Mouse (Mus musculus): ENCODE results near the gene Vmn1r6. TPM values are rescaled to one million over a fixed set of nuclear protein-coding genes. Genes with fewer than 3 reads are reported as not detected.
"Not testable (repeated sequence)": the region's sequence is repeated elsewhere in the genome, so short reads cannot be mapped to it uniquely, and the experiment has no call there.

Vmn1r6 gene
- polyA plus RNA-seq (2014; fragmentation: Nextera tagmentation; extraction: Ambion mirVana): not detected in 2 replicates

DNA sequence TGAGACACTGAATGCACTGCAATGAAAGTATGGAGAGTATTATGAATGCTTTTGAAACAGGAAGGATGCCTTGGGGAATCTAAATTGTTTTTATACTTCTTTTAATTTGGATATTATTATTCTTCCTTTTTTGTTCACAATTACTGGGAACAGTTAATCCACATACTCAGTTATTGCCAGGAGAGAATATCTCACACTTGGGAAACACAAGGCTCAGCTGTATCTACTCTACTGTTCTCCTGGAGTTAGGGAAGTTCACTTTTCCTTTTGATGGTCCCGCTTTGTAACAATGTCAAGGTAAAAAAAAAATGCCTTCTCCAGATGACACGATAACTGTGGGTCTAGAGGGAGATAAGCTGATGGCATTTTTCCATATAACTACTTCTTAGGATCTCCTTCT is at the start of gene Vmn1r6:
Gene Vmn1r6, plus strand, starts transcription at position 301 of the 400 bp plus-strand sequence.
- H3K27ac ChIP-seq (ENCODE audit: low read depth, low read length): no peak within 1 kb of the TSS
- H3K4me2 ChIP-seq (ENCODE audit: low read depth, low read length, severe bottlenecking): no peak within 1 kb of the TSS
- 91% methylated on average over 2 of the region's 2 CpGs for WGBS
- no peaks in the 10 kb centered on the region for H3K27me3 ChIP-seq (ENCODE audit: control insufficient read depth, insufficient read depth, low read length)
- no peak within 1 kb of the TSS for H3K4me3 ChIP-seq (ENCODE audit: low read depth, low read length)
- H3K9ac ChIP-seq (ENCODE audit: low read length): no peak within 1 kb of the TSS
- H3K9me3 ChIP-seq (ENCODE audit: control insufficient read depth, low read length): no peaks in the 10 kb centered on the region
- H3K4me1 ChIP-seq (replicated peaks; ENCODE audit: control insufficient read depth, insufficient read depth, low read length): no peaks in the 10 kb centered on the region
- no peak for ATAC-seq (replicated peaks; ENCODE audit: low FRiP score)
- no peak for DNase-seq (ENCODE audit: low spot score)
- no peaks in the 10 kb centered on the region for H3K36me3 ChIP-seq (ENCODE audit: control insufficient read depth, insufficient read depth, low read length)

DNA sequence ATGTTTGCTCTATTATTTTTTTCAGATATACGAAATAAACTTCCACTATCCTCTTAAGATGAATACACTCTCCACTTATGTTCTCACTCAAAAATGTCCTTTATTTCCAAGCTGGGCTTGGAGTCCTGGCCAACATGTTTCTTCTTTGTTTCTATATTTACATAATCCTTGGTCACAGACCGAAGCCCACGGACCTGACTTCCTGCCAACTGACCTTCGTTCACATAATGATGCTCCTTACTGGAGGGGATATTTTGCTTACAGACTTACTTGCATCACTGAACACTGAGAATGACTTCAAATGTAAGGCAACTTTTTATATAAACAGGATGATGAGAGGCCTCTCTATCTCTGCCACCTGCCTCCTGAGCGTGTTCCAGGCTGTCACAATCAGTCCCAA is 40.6 kb upstream of the Vmn1r6 start:
- Histone ChIP-seq H3K9me3 (ENCODE audit: control insufficient read depth, low read length) (no peaks in the 10 kb centered on the region), H3K36me3 (ENCODE audit: control insufficient read depth, insufficient read depth, low read length) (no peaks in the 10 kb centered on the region), H3K4me3 (ENCODE audit: low read depth, low read length) (no peak overlapping the region), H3K4me2 (ENCODE audit: low read depth, low read length, severe bottlenecking) (no peak overlapping the region), H3K27me3 (ENCODE audit: control insufficient read depth, insufficient read depth, low read length) (no peaks in the 10 kb centered on the region), H3K4me1 (replicated peaks; ENCODE audit: control insufficient read depth, insufficient read depth, low read length) (no peaks in the 10 kb centered on the region), H3K9ac (ENCODE audit: low read length) (no peak overlapping the region), H3K27ac (ENCODE audit: low read depth, low read length) (no peak overlapping the region)
- WGBS: 87% methylated on average over 5 of the region's 5 CpGs
- ATAC-seq (replicated peaks; ENCODE audit: low FRiP score) (no peak), DNase-seq (ENCODE audit: low spot score) (no peak)

DNA sequence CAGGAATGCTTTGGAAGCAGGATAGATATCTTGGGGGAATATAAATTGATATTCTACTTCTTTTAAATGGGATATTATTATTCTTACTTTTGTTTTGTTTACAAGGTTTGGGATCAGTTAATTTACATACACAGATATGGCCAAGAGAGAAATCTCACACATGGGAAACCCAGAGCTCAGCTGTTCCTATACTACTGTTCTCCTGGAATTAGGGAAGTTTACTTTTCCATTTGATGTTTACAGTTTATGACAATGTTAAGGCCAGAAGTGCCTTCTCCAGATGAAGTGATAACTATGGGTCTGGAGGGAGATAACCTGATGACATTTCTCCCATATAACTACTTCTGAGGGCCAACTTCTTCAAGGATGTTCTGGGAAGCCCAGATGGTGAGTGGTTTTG is 27.1 kb upstream of the Vmn1r6 start, which contains the start of gene Vmn1r5:
Gene Vmn1r5, plus strand, starts transcription at position 301 of the 400 bp plus-strand sequence.
- H3K4me1 ChIP-seq (replicated peaks; ENCODE audit: control insufficient read depth, insufficient read depth, low read length): no peaks in the 10 kb centered on the region
- H3K4me2 ChIP-seq (ENCODE audit: low read depth, low read length, severe bottlenecking): no peak within 1 kb of the TSS
- H3K27ac ChIP-seq (ENCODE audit: low read depth, low read length): no peak within 1 kb of the TSS
- no peak within 1 kb of the TSS for H3K9ac ChIP-seq (ENCODE audit: low read length)
- no peaks in the 10 kb centered on the region for H3K27me3 ChIP-seq (ENCODE audit: control insufficient read depth, insufficient read depth, low read length)
- no peaks in the 10 kb centered on the region for H3K9me3 ChIP-seq (ENCODE audit: control insufficient read depth, low read length)
- H3K4me3 ChIP-seq (ENCODE audit: low read depth, low read length): no peak within 1 kb of the TSS
- ATAC-seq (replicated peaks; ENCODE audit: low FRiP score) (no peak), DNase-seq (ENCODE audit: low spot score) (no peak)
- no peaks in the 10 kb centered on the region for H3K36me3 ChIP-seq (ENCODE audit: control insufficient read depth, insufficient read depth, low read length)

DNA sequence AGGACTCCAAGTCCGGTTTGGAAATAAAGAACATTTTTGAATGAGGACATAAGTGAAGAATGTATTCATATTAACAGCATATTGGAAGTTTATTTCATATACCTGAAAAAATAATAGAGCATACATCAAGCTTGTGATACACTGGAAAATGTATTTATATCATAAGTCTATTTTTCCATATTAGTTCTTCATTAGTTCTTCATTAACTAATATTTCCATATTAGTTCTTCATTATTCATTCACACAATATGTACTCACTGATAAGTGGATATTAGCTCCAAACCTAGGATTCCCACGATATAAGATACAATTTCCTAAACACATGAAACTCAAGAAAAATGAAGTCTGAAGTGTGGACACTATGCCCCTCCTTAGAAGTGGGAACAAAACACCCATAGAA is 28.2 kb downstream of the Vmn1r6 start, which contains the start of gene Vmn1r7:
Gene Vmn1r7, minus strand, starts transcription at position 101 of the 400 bp plus-strand sequence.
- not testable (repeated sequence) for ATAC-seq (replicated peaks; ENCODE audit: low FRiP score); H3K4me3 ChIP-seq (ENCODE audit: low read depth, low read length); H3K27me3 ChIP-seq (ENCODE audit: control insufficient read depth, insufficient read depth, low read length); H3K4me1 ChIP-seq (replicated peaks; ENCODE audit: control insufficient read depth, insufficient read depth, low read length); H3K27ac ChIP-seq (ENCODE audit: low read depth, low read length); H3K36me3 ChIP-seq (ENCODE audit: control insufficient read depth, insufficient read depth, low read length); H3K4me2 ChIP-seq (ENCODE audit: low read depth, low read length, severe bottlenecking); H3K9ac ChIP-seq (ENCODE audit: low read length); H3K9me3 ChIP-seq (ENCODE audit: control insufficient read depth, low read length); DNase-seq (ENCODE audit: low spot score)
- 91% methylated on average over 2 of the region's 2 CpGs for WGBS

DNA sequence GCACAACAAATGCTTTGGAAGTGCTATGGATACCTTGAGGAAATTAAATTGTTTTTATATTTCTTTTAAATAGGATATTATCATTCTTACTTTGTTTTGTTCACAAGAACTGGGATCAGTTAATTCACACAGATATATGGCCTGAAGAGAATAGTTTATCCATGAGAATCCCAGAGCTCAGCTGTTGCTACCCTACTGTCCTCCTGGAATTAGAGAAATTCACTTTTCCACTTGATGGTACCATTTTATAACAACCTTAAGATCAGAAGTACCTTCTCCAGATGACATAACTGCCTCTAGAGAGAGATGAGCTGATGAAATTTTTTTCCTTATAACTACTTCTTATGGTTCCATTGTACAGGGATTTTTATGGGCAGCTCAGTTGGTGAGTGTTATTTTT is 34.9 kb downstream of the Vmn1r6 start, which contains the start of gene Vmn1r8:
Gene Vmn1r8, plus strand, starts transcription at position 301 of the 400 bp plus-strand sequence.
- Histone ChIP-seq H3K27me3 (ENCODE audit: control insufficient read depth, insufficient read depth, low read length) (no peaks in the 10 kb centered on the region), H3K27ac (ENCODE audit: low read depth, low read length) (no peak within 1 kb of the TSS), H3K9ac (ENCODE audit: low read length) (no peak within 1 kb of the TSS), H3K36me3 (ENCODE audit: control insufficient read depth, insufficient read depth, low read length) (no peaks in the 10 kb centered on the region), H3K4me1 (replicated peaks; ENCODE audit: control insufficient read depth, insufficient read depth, low read length) (no peaks in the 10 kb centered on the region), H3K9me3 (ENCODE audit: control insufficient read depth, low read length) (no peaks in the 10 kb centered on the region), H3K4me2 (ENCODE audit: low read depth, low read length, severe bottlenecking) (no peak within 1 kb of the TSS), H3K4me3 (ENCODE audit: low read depth, low read length) (no peak within 1 kb of the TSS)
- ATAC-seq (replicated peaks; ENCODE audit: low FRiP score): no peak
- DNase-seq (ENCODE audit: low spot score): no peak

DNA sequence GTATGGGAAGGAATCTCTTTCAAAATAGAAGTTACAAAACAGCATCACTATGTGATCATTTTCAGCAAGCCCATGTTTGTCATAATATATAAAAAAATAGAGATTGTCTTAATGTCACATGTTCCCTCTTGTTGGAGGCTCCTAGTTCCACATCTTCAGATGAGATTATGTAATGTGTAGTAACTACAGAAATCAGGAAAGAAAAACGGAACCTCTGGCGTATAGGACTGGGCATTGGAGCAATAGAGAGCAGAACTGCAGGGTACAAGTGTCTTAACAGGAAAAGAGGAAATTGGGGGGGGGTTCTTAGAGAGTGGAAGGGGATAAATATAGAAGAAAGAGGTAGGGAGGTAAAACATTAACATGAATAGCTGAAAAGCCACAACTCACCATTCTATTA is 37.6 kb downstream of the Vmn1r6 start:
- ATAC-seq (replicated peaks; ENCODE audit: low FRiP score) (no peak), DNase-seq (ENCODE audit: low spot score) (no peak)
- no peak overlapping the region for H3K9ac ChIP-seq (ENCODE audit: low read length)
- no peak overlapping the region for H3K27ac ChIP-seq (ENCODE audit: low read depth, low read length)
- no peaks in the 10 kb centered on the region for H3K27me3 ChIP-seq (ENCODE audit: control insufficient read depth, insufficient read depth, low read length)
- no peaks in the 10 kb centered on the region for H3K9me3 ChIP-seq (ENCODE audit: control insufficient read depth, low read length)
- H3K4me1 ChIP-seq (replicated peaks; ENCODE audit: control insufficient read depth, insufficient read depth, low read length): no peaks in the 10 kb centered on the region
- no peak overlapping the region for H3K4me3 ChIP-seq (ENCODE audit: low read depth, low read length)
- 93% methylated on average over 2 of the region's 2 CpGs for WGBS
- no peaks in the 10 kb centered on the region for H3K36me3 ChIP-seq (ENCODE audit: control insufficient read depth, insufficient read depth, low read length)
- no peak overlapping the region for H3K4me2 ChIP-seq (ENCODE audit: low read depth, low read length, severe bottlenecking)

Other genes with a start within 250 kb of the Vmn1r6 start
- 40.1 and 40.6 TPM in 2 replicates for gene Kbtbd2, start 199.4 kb upstream of the Vmn1r6 start, polyA plus RNA-seq (2014; fragmentation: Nextera tagmentation; extraction: Ambion mirVana)
- 56.7 and 64.6 TPM in 2 replicates for gene Fkbp9, start 165.2 kb upstream of the Vmn1r6 start, polyA plus RNA-seq (2014; fragmentation: Nextera tagmentation; extraction: Ambion mirVana)
- 67.2 and 75.4 TPM in 2 replicates for gene Nt5c3, start 73.3 kb upstream of the Vmn1r6 start, polyA plus RNA-seq (2014; fragmentation: Nextera tagmentation; extraction: Ambion mirVana)
- gene Vmn1r4, start 73.2 kb upstream of the Vmn1r6 start, polyA plus RNA-seq (2014; fragmentation: Nextera tagmentation; extraction: Ambion mirVana): 0.27 and 0.68 TPM in 2 replicates
- not detected in 2 replicates for gene Vmn1r5, start 27.0 kb upstream of the Vmn1r6 start, polyA plus RNA-seq (2014; fragmentation: Nextera tagmentation; extraction: Ambion mirVana)
- gene Vmn1r7, start 28.1 kb downstream of the Vmn1r6 start, polyA plus RNA-seq (2014; fragmentation: Nextera tagmentation; extraction: Ambion mirVana): not detected in 2 replicates
- gene Vmn1r8, start 35.0 kb downstream of the Vmn1r6 start, polyA plus RNA-seq (2014; fragmentation: Nextera tagmentation; extraction: Ambion mirVana): not detected in 2 replicates
- gene Vmn1r9, start 69.5 kb downstream of the Vmn1r6 start, polyA plus RNA-seq (2014; fragmentation: Nextera tagmentation; extraction: Ambion mirVana): not detected in 2 replicates
- gene Vmn1r10, start 112.2 kb downstream of the Vmn1r6 start, polyA plus RNA-seq (2014; fragmentation: Nextera tagmentation; extraction: Ambion mirVana): not detected in 2 replicates
- not detected in 2 replicates for gene Vmn1r11, start 136.2 kb downstream of the Vmn1r6 start, polyA plus RNA-seq (2014; fragmentation: Nextera tagmentation; extraction: Ambion mirVana)
- not detected in 2 replicates for gene Vmn1r12, start 159.7 kb downstream of the Vmn1r6 start, polyA plus RNA-seq (2014; fragmentation: Nextera tagmentation; extraction: Ambion mirVana)
- not detected in 2 replicates for gene Vmn1r13, start 206.0 kb downstream of the Vmn1r6 start, polyA plus RNA-seq (2014; fragmentation: Nextera tagmentation; extraction: Ambion mirVana)
- gene Vmn1r14, start 234.4 kb downstream of the Vmn1r6 start, polyA plus RNA-seq (2014; fragmentation: Nextera tagmentation; extraction: Ambion mirVana): not detected in 2 replicates